Mouse (Mus musculus): ENCODE data around the gene Olfr1061. TPM values are rescaled to one million over a fixed set of nuclear protein-coding genes. Genes with fewer than 3 reads are reported as not detected.
"Not testable (repeated sequence)": the region's sequence is repeated elsewhere in the genome, so short reads cannot be mapped to it uniquely, and the experiment has no call there.

The Olfr1061 gene
- not detected for total RNA-seq (2021)
- long read RNA-seq, experiment 1, result 0 reads
- long read RNA-seq, experiment 2, result 0 reads

- no peak for DNase-seq
These were observed at the start of gene Olfr1061 for GRCm38 (mm10) chr2:86413950-86414349. Gene Olfr1061 (minus strand): TSS chr2:86414050.

GRCm38 (mm10) chr2:86460434-86460833 is 46.6 kb upstream of the Olfr1061 start:
- no peak for DNase-seq

- no peak for DNase-seq
These were observed 42.3 kb upstream of the Olfr1061 start, which contains the start of gene Olfr1066 for GRCm38 (mm10) chr2:86456169-86456568. Gene Olfr1066 (minus strand): TSS chr2:86456269.

GRCm38 (mm10) chr2:86450491-86450890 is 36.6 kb upstream of the Olfr1061 start, which contains the start of gene Olfr1065:
Gene Olfr1065 (minus strand): TSS chr2:86450591.
- not testable (repeated sequence) for DNase-seq

GRCm38 (mm10) chr2:86442101-86442500 is 28.3 kb upstream of the Olfr1061 start:
- not testable (repeated sequence) for DNase-seq

GRCm38 (mm10) chr2:86428511-86428910 is 14.7 kb upstream of the Olfr1061 start:
- DNase-seq, result not testable (repeated sequence)

GRCm38 (mm10) chr2:86426649-86427048 is 12.8 kb upstream of the Olfr1061 start, which contains the start of gene Olfr1062:
Gene Olfr1062 (minus strand): TSS chr2:86426749.
- DNase-seq, result not testable (repeated sequence)

GRCm38 (mm10) chr2:86395114-86395513 is 18.7 kb downstream of the Olfr1061 start:
- DNase-seq, result no peak

GRCm38 (mm10) chr2:86388461-86388860 is 25.4 kb downstream of the Olfr1061 start, which contains the start of gene Olfr1058:
Gene Olfr1058 (minus strand): TSS chr2:86388561.
- DNase-seq, result not testable (repeated sequence)

- no peak for DNase-seq
These were observed 35.6 kb downstream of the Olfr1061 start, which contains the start of gene Olfr1057 for GRCm38 (mm10) chr2:86378293-86378692. Gene Olfr1057 (minus strand): TSS chr2:86378393.

GRCm38 (mm10) chr2:86366342-86366741 is 47.5 kb downstream of the Olfr1061 start:
- not testable (repeated sequence) for DNase-seq

Other genes starting within 250 kb of the Olfr1061 start
- gene Olfr1043, start 246.5 kb downstream of the Olfr1061 start, total RNA-seq (2021), result not detected
- not detected for gene Olfr1044, start 236.2 kb downstream of the Olfr1061 start, total RNA-seq (2021)
- not detected for gene Olfr52, start 228.4 kb downstream of the Olfr1061 start, total RNA-seq (2021)
- not detected for gene Olfr1045, start 211.0 kb downstream of the Olfr1061 start, total RNA-seq (2021)
- gene Olfr1046, start 194.7 kb downstream of the Olfr1061 start, total RNA-seq (2021), result not detected
- gene Olfr1047, start 182.6 kb downstream of the Olfr1061 start, total RNA-seq (2021), result not detected
- gene Olfr1048, start 173.8 kb downstream of the Olfr1061 start, total RNA-seq (2021), result not detected
- not detected for gene Olfr1049, start 155.7 kb downstream of the Olfr1061 start, total RNA-seq (2021)
- gene Olfr1051, start 135.0 kb downstream of the Olfr1061 start, total RNA-seq (2021), result not detected
- gene Olfr1052, start 121.6 kb downstream of the Olfr1061 start, total RNA-seq (2021), result not detected
- gene Olfr1053, start 98.8 kb downstream of the Olfr1061 start, total RNA-seq (2021), result not detected
- not detected for gene Olfr1054, start 78.6 kb downstream of the Olfr1061 start, total RNA-seq (2021)
- not detected for gene Olfr1055, start 63.8 kb downstream of the Olfr1061 start, total RNA-seq (2021)
- not detected for gene Olfr1056, start 51.6 kb downstream of the Olfr1061 start, total RNA-seq (2021)
- not detected for gene Olfr1057, start 35.7 kb downstream of the Olfr1061 start, total RNA-seq (2021)
- not detected for gene Olfr1058, start 25.5 kb downstream of the Olfr1061 start, total RNA-seq (2021)
- not detected for gene Olfr1062, start 12.7 kb upstream of the Olfr1061 start, total RNA-seq (2021)
- not detected for gene Olfr1065, start 36.5 kb upstream of the Olfr1061 start, total RNA-seq (2021)
- gene Olfr1066, start 42.2 kb upstream of the Olfr1061 start, total RNA-seq (2021), result not detected
- gene Olfr228, start 73.3 kb upstream of the Olfr1061 start, total RNA-seq (2021), result not detected
- gene Olfr1076, start 94.4 kb upstream of the Olfr1061 start, total RNA-seq (2021), result not detected
- gene Olfr1079, start 128.4 kb upstream of the Olfr1061 start, total RNA-seq (2021), result not detected
- gene Olfr1080, start 144.2 kb upstream of the Olfr1061 start, total RNA-seq (2021), result not detected
- not detected for gene Olfr1082, start 184.9 kb upstream of the Olfr1061 start, total RNA-seq (2021)
- not detected for gene Olfr1084, start 225.7 kb upstream of the Olfr1061 start, total RNA-seq (2021)
- not detected for gene Olfr1085, start 248.0 kb upstream of the Olfr1061 start, total RNA-seq (2021)